Mouse (Mus musculus) olfactory bulb, adult 2 months (tissue): ENCODE results near the gene Ndufs2.

Experiments used
- CTCF ChIP-seq: fragments of 200-500 bp; IDR thresholded peaks from 2 replicates; pipeline ENCODE4 v1.5.1; 2012; ENCODE audit warnings: low read depth, mild to moderate bottlenecking, low read length, moderate library complexity; ENCODE audit not compliant: insufficient read depth
- POLR2A ChIP-seq: fragments of 200-500 bp; IDR thresholded peaks from 2 replicates; pipeline ENCODE4 v1.6.1; 2012; ENCODE audit warnings: mild to moderate bottlenecking, low read depth, low read length, moderate library complexity; ENCODE audit not compliant: insufficient read depth

DNA sequence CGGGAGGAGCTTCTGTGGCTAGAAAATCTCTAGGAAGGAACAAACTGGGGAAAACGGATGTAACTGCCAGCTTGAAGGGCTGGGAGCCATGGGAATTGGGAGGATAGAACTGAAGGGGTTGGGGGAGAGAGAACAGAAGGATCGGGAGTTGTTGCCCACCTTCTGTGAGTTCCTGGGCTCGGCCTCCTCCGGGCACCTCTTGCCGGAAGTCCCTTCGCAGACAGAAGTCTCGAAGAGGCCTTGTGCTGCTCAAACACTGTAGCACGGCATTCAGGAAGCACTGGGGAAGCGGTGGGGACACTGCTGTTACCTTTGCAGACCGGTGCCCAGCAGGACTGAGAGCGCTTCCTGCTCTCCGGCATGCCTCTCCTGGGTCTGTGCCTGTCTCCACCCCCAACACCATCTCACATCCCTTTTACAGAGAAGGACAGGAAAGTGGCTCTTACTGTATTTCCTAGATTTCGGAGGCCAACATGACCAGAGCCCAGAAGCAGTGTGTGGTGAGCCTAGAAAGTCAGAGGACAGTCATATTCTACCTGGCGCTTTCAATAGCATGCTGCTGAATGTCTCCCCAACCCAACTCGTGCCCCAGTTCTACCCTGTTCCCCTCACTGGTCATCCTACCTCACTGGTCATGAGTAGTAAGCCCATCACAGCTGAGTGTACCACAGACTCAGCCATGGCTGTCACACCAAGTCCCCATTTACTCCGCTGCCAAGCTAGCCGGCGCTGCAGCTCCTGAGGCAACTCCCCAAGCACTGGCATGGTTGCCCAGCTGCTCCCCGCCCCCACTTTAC is 34.1 kb upstream of the Ndufs2 start:
- no peak for TF ChIP-seq CTCF
- TF ChIP-seq POLR2A: no peak
